In the genomic region with DNA sequence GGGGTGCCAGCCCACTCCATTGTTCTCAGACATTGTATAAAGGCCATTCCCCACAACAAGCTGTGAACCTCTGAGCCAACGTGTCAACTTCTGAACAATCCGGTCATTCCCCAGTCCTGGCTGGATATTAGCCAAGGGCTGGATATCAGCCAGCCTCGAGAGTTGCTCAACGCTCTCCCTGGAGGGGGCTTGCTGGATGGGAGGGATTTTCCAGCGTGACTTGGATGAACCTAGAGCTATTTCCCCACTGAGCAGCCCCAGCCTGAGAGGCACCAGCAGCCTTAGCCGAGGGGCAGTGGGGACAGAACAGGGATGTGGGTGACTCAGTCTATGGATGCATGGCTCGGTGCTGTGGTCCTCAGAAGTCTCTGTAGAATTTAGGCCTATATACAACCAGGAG, we compare ENCODE assay signal across 7 mouse cellular contexts. TPM values are rescaled to one million over a fixed set of nuclear protein-coding genes. Genes with fewer than 3 reads are reported as not detected.
DNase-seq lines count a peak whose midpoint lies in the region; ATAC-seq and TF ChIP-seq lines count a peak whose summit lies in the region.

No protein-coding gene starts in this region.

- peak; percentile 43; the same call in 1 of the 2 replicates for ATAC-seq in embryonic facial prominence, embryonic 15.5 days (ENCODE audit: insufficient number of reproducible peaks, low FRiP score, low TSS enrichment, low read depth)
- ATAC-seq in heart, embryonic 12.5 days (ENCODE audit: insufficient number of reproducible peaks, low FRiP score), result peak; percentile 71
- peak; percentile 74 for ATAC-seq in kidney, embryonic 15.5 days (replicated peaks; ENCODE audit: low FRiP score)
- peak; percentile 34; the same call in 1 of the 2 replicates for ATAC-seq in liver, embryonic 13.5 days (ENCODE audit: low read depth)

- H3K9me3 ChIP-seq in embryonic facial prominence, embryonic 15.5 days (replicated peaks), result no peaks in the 10 kb centered on the region
- H3K9me3 ChIP-seq in heart, embryonic 12.5 days (replicated peaks), result no peaks in the 10 kb centered on the region
- no peaks in the 10 kb centered on the region for H3K9me3 ChIP-seq in kidney, embryonic 15.5 days (replicated peaks)
- no peaks in the 10 kb centered on the region for H3K9me3 ChIP-seq in liver, embryonic 13.5 days (replicated peaks)

- H3K4me1 ChIP-seq in embryonic facial prominence, embryonic 15.5 days, result peaks cover 33% of the 10 kb centered on the region
- peaks cover 53% of the 10 kb centered on the region for H3K4me1 ChIP-seq in heart, embryonic 12.5 days (replicated peaks)
- peaks cover 46% of the 10 kb centered on the region for H3K4me1 ChIP-seq in kidney, embryonic 15.5 days
- H3K4me1 ChIP-seq in liver, embryonic 13.5 days (replicated peaks), result 0 out of 2 replicates have a peak, but pooled peaks cover 2% of the 10 kb centered on the region

- H3K27me3 ChIP-seq in embryonic facial prominence, embryonic 15.5 days, result no peaks in the 10 kb centered on the region; the same call in 1 of the 2 replicates
- no peaks in the 10 kb centered on the region for H3K27me3 ChIP-seq in heart, embryonic 12.5 days (replicated peaks)
- peaks cover 17% of the 10 kb centered on the region for H3K27me3 ChIP-seq in kidney, embryonic 15.5 days
- H3K27me3 ChIP-seq in liver, embryonic 13.5 days, result peaks cover 19% of the 10 kb centered on the region

- H3K36me3 ChIP-seq in embryonic facial prominence, embryonic 15.5 days, result no peaks in the 10 kb centered on the region
- no peaks in the 10 kb centered on the region for H3K36me3 ChIP-seq in heart, embryonic 12.5 days
- no peaks in the 10 kb centered on the region for H3K36me3 ChIP-seq in kidney, embryonic 15.5 days
- no peaks in the 10 kb centered on the region for H3K36me3 ChIP-seq in liver, embryonic 13.5 days

- H3K9ac ChIP-seq in embryonic facial prominence, embryonic 15.5 days, result no peak overlapping the region
- H3K9ac ChIP-seq in heart, embryonic 12.5 days, result 0 out of 2 replicates have a peak overlapping the region, but pooled peaks have one; percentile 11
- no peak overlapping the region for H3K9ac ChIP-seq in kidney, embryonic 15.5 days
- no peak overlapping the region for H3K9ac ChIP-seq in liver, embryonic 13.5 days

- H3K4me2 ChIP-seq in embryonic facial prominence, embryonic 15.5 days (replicated peaks), result peak overlapping the region; percentile 12; the same call in 1 of the 2 replicates
- peak overlapping the region; percentile 21 for H3K4me2 ChIP-seq in heart, embryonic 12.5 days
- H3K4me2 ChIP-seq in kidney, embryonic 15.5 days, result peak overlapping the region; percentile 27
- H3K4me2 ChIP-seq in liver, embryonic 13.5 days, result no peak overlapping the region

- H3K4me3 ChIP-seq in embryonic facial prominence, embryonic 15.5 days (replicated peaks), result no peak overlapping the region
- no peak overlapping the region for H3K4me3 ChIP-seq in heart, embryonic 12.5 days
- H3K4me3 ChIP-seq in kidney, embryonic 15.5 days (replicated peaks), result 0 out of 2 replicates have a peak overlapping the region, but pooled peaks have one; percentile 10
- H3K4me3 ChIP-seq in liver, embryonic 13.5 days (replicated peaks), result no peak overlapping the region

- H3K27ac ChIP-seq in embryonic facial prominence, embryonic 15.5 days (replicated peaks), result peak overlapping the region; percentile 82
- H3K27ac ChIP-seq in heart, embryonic 12.5 days (ENCODE audit: poor library complexity, severe bottlenecking), result peak overlapping the region; percentile 78
- peak overlapping the region; percentile 92 for H3K27ac ChIP-seq in kidney, embryonic 15.5 days
- no peak overlapping the region; the same call in 1 of the 2 replicates for H3K27ac ChIP-seq in liver, embryonic 13.5 days

- no peak for TF ChIP-seq CTCF in brain, embryonic 14.5 days (IDR thresholded peaks at IDR 0.05; ENCODE audit: borderline replicate concordance, extremely low read depth, insufficient read depth, insufficient read length)

- no peak for TF ChIP-seq POLR2A in brain, embryonic 14.5 days (IDR thresholded peaks at IDR 0.05; ENCODE audit: borderline replicate concordance, extremely low read depth, insufficient read depth, insufficient read length, poor library complexity, severe bottlenecking)

- peak; percentile 86 for DNase-seq in brain, embryonic 14.5 days (ENCODE audit: low read depth)
- no peak for DNase-seq in liver, embryonic 13.5 days
- peak; percentile 27 for DNase-seq in ovary, adult 18-20 months (ENCODE audit: low spot score)
- no peak for DNase-seq in c-Kit-positive CD71-positive TER-119-positive erythroid progenitor cells, embryonic 14.5 days (ENCODE audit: low spot score)

- WGBS in embryonic facial prominence, embryonic 15.5 days, result 12% methylated on average over 7 of the region's 7 CpGs
- 13% methylated on average over 7 of the region's 7 CpGs for WGBS in heart, embryonic 12.5 days
- WGBS in kidney, embryonic 15.5 days, result 21% methylated on average over 7 of the region's 7 CpGs
- WGBS in liver, embryonic 13.5 days (ENCODE audit: insufficient replicate concordance), result 50% methylated on average over 7 of the region's 7 CpGs

RNA-seq across cellular contexts. Expression of a gene that starts 51.0 kb away (rescaled TPM):
- polyA plus RNA-seq in brain, embryonic 14.5 days (2012; rRNA removed), result 5.4 and 6.2 TPM in 2 replicates
- 23.3 and 26.7 TPM in 2 replicates for polyA plus RNA-seq in embryonic facial prominence, embryonic 15.5 days (2015; fragmentation: Nextera tagmentation; extraction: Ambion mirVana)
- polyA plus RNA-seq in heart, embryonic 12.5 days (2016; fragmentation: Nextera tagmentation; extraction: Ambion mirVana), result 26.3 and 31.0 TPM in 2 replicates
- 35.5 and 36.9 TPM in 2 replicates for polyA plus RNA-seq in kidney, embryonic 15.5 days (2015; fragmentation: Nextera tagmentation; extraction: Ambion mirVana)
- polyA plus RNA-seq in liver, embryonic 13.5 days (2015; fragmentation: Nextera tagmentation; extraction: Ambion mirVana), result 0.84 and 1.1 TPM in 2 replicates

Comparison
In these comparisons a context has a peak if more than half of its experiments do, and no peak if none do; other contexts are left out.
1. DNase-seq: peak in brain, embryonic 14.5 days (single experiment) and ovary, adult 18-20 months (single experiment); none in liver, embryonic 13.5 days (single experiment) and c-Kit-positive CD71-positive TER-119-positive erythroid progenitor cells, embryonic 14.5 days (single experiment).
2. Peak in every context shown above with its lines, with median percentiles within 50 percentile points of each other: ATAC-seq.